Mouse (Mus musculus) brain, embryonic 14.5 days (tissue): Measurements from ENCODE around the gene Dnmt3a.

ENCODE experiments used
- CTCF ChIP-seq: fragments of 200-500 bp; IDR thresholded peaks from 2 replicates; pipeline ENCODE4 v1.5.1; 2012; ENCODE audit warnings: inconsistent platforms, mild to moderate bottlenecking, moderate library complexity, borderline replicate concordance; ENCODE audit not compliant: insufficient read depth, insufficient read length; ENCODE audit errors: extremely low read depth
- POLR2A ChIP-seq: fragments of 200-500 bp; IDR thresholded peaks from 2 replicates; pipeline ENCODE4 v1.6.1; 2012; ENCODE audit warnings: mild to moderate bottlenecking, inconsistent platforms, borderline replicate concordance; ENCODE audit not compliant: poor library complexity, insufficient read depth, insufficient read length, severe bottlenecking; ENCODE audit errors: extremely low read depth

DNA sequence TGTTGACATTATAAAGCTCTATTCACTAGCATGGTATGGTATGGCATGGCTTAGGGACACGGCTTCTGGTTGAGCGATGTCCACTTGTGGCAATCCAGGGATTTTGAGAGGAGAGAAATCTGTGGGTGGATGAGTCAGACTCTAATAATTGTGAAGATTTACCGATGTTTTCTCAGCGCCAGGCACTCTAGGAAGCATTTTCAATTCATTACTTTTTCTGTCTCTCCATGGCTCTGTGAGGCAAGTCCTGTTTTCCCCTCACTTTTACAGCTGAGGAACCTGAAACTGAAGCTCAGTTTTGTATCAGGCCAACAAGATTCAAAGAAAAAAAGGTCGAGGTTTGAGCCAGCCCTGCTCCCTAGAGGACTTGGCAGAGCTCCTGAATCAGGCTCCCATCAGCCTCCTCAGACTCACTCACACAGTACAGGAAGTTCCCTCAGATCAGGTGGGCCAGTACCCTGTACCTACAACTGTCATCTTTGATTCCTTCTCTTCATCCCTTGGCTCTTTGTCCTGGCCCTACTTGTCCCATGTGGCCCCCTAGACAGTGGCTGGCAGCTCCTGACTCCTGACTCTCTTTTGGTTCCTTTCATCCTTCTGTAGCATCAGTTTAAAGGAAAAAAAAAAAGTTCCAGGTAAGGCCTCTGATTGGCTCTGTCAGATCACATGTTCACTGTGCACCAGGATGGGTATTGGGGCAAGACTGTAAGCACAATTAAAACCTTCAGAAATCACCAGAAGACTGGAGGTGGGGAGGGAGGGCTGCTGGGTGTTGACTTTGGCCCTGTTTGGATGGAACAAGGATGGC lies 19.3 kb downstream of the Dnmt3a start:
- no peak for TF ChIP-seq POLR2A
- TF ChIP-seq CTCF = no peak
